Mouse (Mus musculus) MEL (cell line): ENCODE results near the gene Myh10. TPM values are rescaled to one million over a fixed set of nuclear protein-coding genes. Genes with fewer than 3 reads are reported as not detected.

Source experiments
- DNase-seq: peaks from one replicate; pipeline ENCODE4 v3.0.0; 2011; ENCODE audit warnings: low read depth, low spot score
- H3K27ac ChIP-seq: 2 replicates; pipeline ENCODE4 v1.5.1; 2012; ENCODE audit warnings: low read depth, mild to moderate bottlenecking, control low read depth, low read length, moderate library complexity; ENCODE audit not compliant: control insufficient read depth
- H3K27me3 ChIP-seq, 2 experiments: fragments of 150-350 bp in 1 of 2; sonication (generic) in 1 of 2; 2 replicates each; pipeline ENCODE4 v1.6.1; 2012; ENCODE audit warnings: low read length in 2 of 2, mild to moderate bottlenecking in 2 of 2, improper control_type of control experiment in 1 of 2, moderate library complexity in 1 of 2; ENCODE audit not compliant: insufficient read depth in 2 of 2, control insufficient read depth in 1 of 2
- H3K36me3 ChIP-seq, 2 experiments: 2 replicates each; pipeline ENCODE4 v1.6.1; 2012 to 2014; ENCODE audit warnings: low read length in 2 of 2, improper control_type of control experiment in 1 of 2, inconsistent platforms in 1 of 2, mild to moderate bottlenecking in 1 of 2; ENCODE audit not compliant: insufficient read depth in 2 of 2, control insufficient read depth in 1 of 2
- H3K4me1 ChIP-seq, 2 experiments: fragments of 150-350 bp in 1 of 2; sonication (generic) in 1 of 2; 2 replicates each; pipeline ENCODE4 v1.6.1; 2012; ENCODE audit warnings: low read length in 2 of 2, improper control_type of control experiment in 1 of 2, mild to moderate bottlenecking in 1 of 2; ENCODE audit not compliant: insufficient read depth in 2 of 2, control insufficient read depth in 1 of 2
- H3K4me3 ChIP-seq, 2 experiments: fragments of 150-350 bp in 1 of 2; sonication (generic) in 1 of 2; 2 replicates each; pipeline ENCODE4 v1.5.1; 2012; ENCODE audit warnings: low read depth in 2 of 2, low read length in 2 of 2, mild to moderate bottlenecking in 2 of 2, moderate library complexity in 2 of 2, control low read depth in 1 of 2, improper control_type of control experiment in 1 of 2; ENCODE audit not compliant: control insufficient read depth in 1 of 2, insufficient read depth in 1 of 2
- H3K79me2 ChIP-seq: 2 replicates; pipeline ENCODE4 v1.6.1; 2012; ENCODE audit warnings: mild to moderate bottlenecking, low read length, moderate library complexity; ENCODE audit not compliant: control insufficient read depth, poor library complexity, insufficient read depth
- H3K9ac ChIP-seq: 2 replicates; pipeline ENCODE4 v1.6.1; 2012; ENCODE audit warnings: low read depth, mild to moderate bottlenecking, control low read depth, low read length, moderate library complexity; ENCODE audit not compliant: control insufficient read depth, poor library complexity, severe bottlenecking
- H3K9me3 ChIP-seq: fragments of 150-350 bp; sonication (generic); replicated peaks from 2 replicates; pipeline ENCODE4 v1.6.1; 2012; ENCODE audit warnings: mild to moderate bottlenecking, low read length, improper control_type of control experiment, moderate library complexity; ENCODE audit not compliant: insufficient read depth
- BHLHE40 ChIP-seq: IDR thresholded peaks from 2 replicates; pipeline ENCODE4 v1.6.1; 2012; ENCODE audit warnings: low read depth, mild to moderate bottlenecking, inconsistent platforms, low read length, improper control_type of control experiment, borderline replicate concordance
- CHD2 ChIP-seq: IDR thresholded peaks from 2 replicates; pipeline ENCODE4 v1.6.1; 2011; ENCODE audit warnings: low read length, improper control_type of control experiment
- CTCF ChIP-seq, 3 experiments: IDR thresholded peaks in 2 of 3; conservative IDR thresholded peaks in 1 of 3; 2 replicates each; pipeline ENCODE4 v1.5.1; 2011 to 2012; ENCODE audit warnings: low read length in 3 of 3, low read depth in 2 of 3, mild to moderate bottlenecking in 2 of 3, improper control_type of control experiment in 1 of 3, inconsistent platforms in 1 of 3, mixed read lengths in 1 of 3, moderate library complexity in 1 of 3; ENCODE audit not compliant: control insufficient read depth in 1 of 3, insufficient read depth in 1 of 3, poor library complexity in 1 of 3, severe bottlenecking in 1 of 3
- E2F4 ChIP-seq: IDR thresholded peaks from 2 replicates; pipeline ENCODE4 v1.6.1; 2011; ENCODE audit warnings: low read depth, low read length, improper control_type of control experiment, borderline replicate concordance
- ELF1 ChIP-seq: IDR thresholded peaks from 2 replicates; pipeline ENCODE4 v1.6.1; 2014; ENCODE audit warnings: low read depth, mild to moderate bottlenecking, inconsistent platforms, low read length, improper control_type of control experiment, moderate library complexity
- EP300 ChIP-seq, 2 experiments: IDR thresholded peaks; 2 replicates each; pipeline ENCODE4 v1.6.1; 2011; ENCODE audit warnings: improper control_type of control experiment in 2 of 2, low read length in 2 of 2, low read depth in 1 of 2, mild to moderate bottlenecking in 1 of 2
- GATA1 ChIP-seq: IDR thresholded peaks from 2 replicates; pipeline ENCODE4 v1.6.1; 2011; ENCODE audit warnings: low read depth, low read length, improper control_type of control experiment
- MAX ChIP-seq: IDR thresholded peaks from 2 replicates; pipeline ENCODE4 v1.6.1; 2011; ENCODE audit warnings: low read length, improper control_type of control experiment
- MEF2A ChIP-seq: IDR thresholded peaks from 2 replicates; pipeline ENCODE4 v1.6.1; 2014; ENCODE audit warnings: low read depth, mild to moderate bottlenecking, inconsistent platforms, low read length, improper control_type of control experiment; ENCODE audit not compliant: poor library complexity, insufficient replicate concordance, severe bottlenecking; ENCODE audit errors: extremely low read depth
- NELFE ChIP-seq: IDR thresholded peaks from 2 replicates; pipeline ENCODE4 v1.6.1; 2011; ENCODE audit warnings: low read depth, low read length, improper control_type of control experiment
- NRF1 ChIP-seq: IDR thresholded peaks from 2 replicates; pipeline ENCODE4 v1.6.1; 2014; ENCODE audit warnings: low read depth, mild to moderate bottlenecking, inconsistent platforms, low read length, improper control_type of control experiment, moderate library complexity; ENCODE audit not compliant: poor library complexity, insufficient read depth, severe bottlenecking
- POLR2AphosphoS2 ChIP-seq: IDR thresholded peaks from 2 replicates; pipeline ENCODE4 v1.6.1; 2011; ENCODE audit warnings: low read length, improper control_type of control experiment
- POLR2AphosphoS5 ChIP-seq: IDR thresholded peaks from 2 replicates; pipeline ENCODE4 v1.6.1; 2012; ENCODE audit warnings: low read depth, borderline replicate concordance, mild to moderate bottlenecking, inconsistent platforms, low read length, moderate library complexity, mixed read lengths
- RAD21 ChIP-seq: IDR thresholded peaks from 2 replicates; pipeline ENCODE4 v1.6.1; 2011; ENCODE audit warnings: mild to moderate bottlenecking, low read depth, low read length, improper control_type of control experiment
- TAL1 ChIP-seq: IDR thresholded peaks from 2 replicates; pipeline ENCODE4 v1.6.1; 2012; ENCODE audit warnings: mild to moderate bottlenecking, inconsistent platforms, low read length, moderate library complexity, mixed read lengths
- USF2 ChIP-seq, 2 experiments: IDR thresholded peaks; 2 replicates each; pipeline ENCODE4 v1.6.1; 2011 to 2012; ENCODE audit warnings: improper control_type of control experiment in 2 of 2, low read length in 2 of 2, borderline replicate concordance in 1 of 2, inconsistent platforms in 1 of 2, low read depth in 1 of 2, mild to moderate bottlenecking in 1 of 2; ENCODE audit not compliant: insufficient read depth in 1 of 2
- ZNF384 ChIP-seq: IDR thresholded peaks from 2 replicates; pipeline ENCODE4 v1.6.1; 2012; ENCODE audit warnings: low read depth, mild to moderate bottlenecking, inconsistent platforms, low read length, improper control_type of control experiment
- polyA plus RNA-seq, 2 experiments: library from polyadenylated mRNA; stranded (reverse) in 1 of 2; unstranded in 1 of 2; fragments of >175 nt in 1 of 2; fragments of >200 nt in 1 of 2; gene quantifications; 2 replicates each; pipeline versions ENCODE4 v1.2.1 to v1.2.4; 2012; ENCODE audit warnings: low replicate concordance in 2 of 2, low read depth in 1 of 2; ENCODE audit not compliant: insufficient read length in 2 of 2, insufficient read depth in 1 of 2, missing spikeins in 1 of 2
- total RNA-seq: library from RNA; depleted of rRNA; stranded (reverse); fragments of 300-350 nt; gene quantifications from 2 replicates; pipeline ENCODE4 v1.2.3, GENCODE M21; 2012

The Myh10 gene
- total and polyA plus RNA-seq, 3 experiments = 99.3 to 187 (median 127) TPM

DNA sequence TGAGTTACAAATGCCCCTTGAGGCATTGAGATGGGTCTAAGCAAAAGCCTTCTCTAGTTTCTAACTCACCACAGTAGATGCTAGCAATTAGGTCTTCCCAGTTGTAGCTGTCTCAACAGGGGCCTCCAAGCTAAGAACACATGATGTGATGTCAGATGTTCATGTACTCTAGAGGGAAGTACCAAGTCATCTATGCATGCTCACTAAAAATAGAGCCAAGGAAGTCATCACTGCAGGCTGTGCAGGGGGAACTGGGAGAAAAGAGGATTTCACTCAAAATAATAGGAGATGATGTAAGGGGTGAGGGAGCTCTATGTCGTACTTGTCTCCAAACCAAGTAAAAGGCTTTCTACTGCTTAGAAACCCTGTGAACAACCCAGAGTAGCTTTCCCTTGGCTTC, 35.8 kb upstream of the Myh10 start:
- Histone ChIP-seq H3K4me3 (no peak overlapping the region), H3K4me1 (no peaks in the 10 kb centered on the region), H3K36me3 (no peaks in the 10 kb centered on the region), H3K79me2 (no peaks in the 10 kb centered on the region), H3K9me3 (no peaks in the 10 kb centered on the region), H3K9ac (no peak overlapping the region), H3K27ac (no peak overlapping the region), H3K27me3 (peaks cover 1 to 2% of the 10 kb centered on the region in 2 experiments; a peak in 3 of 4 replicates)
- TF ChIP-seq CHD2 (no peak), TAL1 (no peak), EP300 (IDR thresholded peaks at IDR 0.05; ENCODE audit: low read depth in 1 of 2, low read length in 2 of 2) (no peak), MAX (no peak), POLR2AphosphoS2 (no peak), BHLHE40 (no peak), NELFE (no peak), CTCF (IDR thresholded peaks at IDR 0.05 in 2 of 3, conservative IDR thresholded peaks at IDR 0.05 in 1 of 3; ENCODE audit: control insufficient read depth in 1 of 3, insufficient read depth in 1 of 3, low read depth in 2 of 3, low read length in 3 of 3, poor library complexity in 1 of 3, severe bottlenecking in 1 of 3) (no peak), E2F4 (no peak), RAD21 (no peak)
- DNase-seq = no peak

DNA sequence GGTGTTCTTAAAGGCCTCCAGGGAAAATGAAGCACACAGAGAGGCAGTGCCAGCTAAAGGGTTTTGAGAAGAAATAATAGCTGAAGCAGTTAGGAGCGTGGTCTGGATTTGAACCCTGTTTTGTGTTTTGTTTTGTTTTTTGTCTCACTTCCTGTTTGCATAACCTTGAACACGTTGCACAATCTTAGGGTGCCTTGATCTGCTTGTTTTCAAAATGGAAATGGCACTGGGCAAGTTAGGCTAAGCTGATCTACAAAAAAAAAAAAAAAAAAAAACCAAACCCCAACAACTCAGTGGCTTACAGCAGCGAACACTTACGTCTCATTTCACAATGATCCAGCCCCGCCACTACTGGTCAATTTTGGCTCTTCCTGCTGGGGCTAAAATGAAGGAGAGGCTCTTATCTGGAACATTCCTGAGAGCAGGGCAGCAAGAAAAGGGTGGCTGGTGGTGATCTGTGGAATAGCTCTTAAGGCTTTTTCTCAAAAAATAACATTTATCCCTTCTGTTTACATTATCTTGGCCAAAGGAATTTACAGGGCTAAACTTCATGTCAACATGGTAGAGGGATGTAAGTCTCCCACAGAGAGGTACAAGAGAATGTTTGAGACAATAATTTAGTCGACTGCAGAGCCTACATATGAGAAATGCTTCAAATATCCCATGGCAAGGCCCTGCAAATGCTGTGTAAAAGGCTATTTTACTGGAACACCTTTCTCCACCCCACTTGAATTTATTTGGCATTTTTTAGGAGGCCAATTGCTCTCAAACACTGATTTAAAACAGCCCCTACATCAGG, 34.3 kb upstream of the Myh10 start:
- DNase-seq = no peak
- no peaks in the 10 kb centered on the region for H3K36me3 ChIP-seq

DNA sequence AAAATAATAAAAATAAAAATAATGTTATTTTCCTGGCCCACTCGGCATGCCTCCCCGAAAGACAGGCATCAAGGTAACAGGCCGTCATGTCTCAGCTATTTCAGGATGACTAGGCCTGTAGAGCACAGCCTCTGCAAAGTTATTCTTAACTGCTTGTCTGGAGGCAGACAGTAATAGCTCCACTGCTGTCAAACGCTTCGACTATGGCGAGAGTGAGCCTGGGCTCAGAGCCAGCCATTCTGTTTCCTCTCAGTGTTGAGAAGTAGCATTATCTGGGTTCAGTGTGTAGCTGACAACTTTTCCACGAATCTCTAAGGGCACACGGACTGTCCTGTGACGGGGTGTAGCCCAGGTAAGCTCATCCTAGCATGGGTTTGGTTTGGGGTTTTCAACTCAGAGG, 33.5 kb upstream of the Myh10 start:
- Histone ChIP-seq H3K4me3 (no peak overlapping the region), H3K36me3 (no peaks in the 10 kb centered on the region), H3K9me3 (no peaks in the 10 kb centered on the region), H3K9ac (no peak overlapping the region), H3K79me2 (no peaks in the 10 kb centered on the region), H3K27ac (no peak overlapping the region), H3K27me3 (peaks cover 2 to 5% of the 10 kb centered on the region in 2 experiments; a peak in 3 of 4 replicates), H3K4me1 (no peaks in the 10 kb centered on the region)
- DNase-seq = peak; percentile 56
- TF ChIP-seq POLR2AphosphoS5 = no peak
- no peak for TF ChIP-seq NRF1
- no peak for TF ChIP-seq NELFE
- TF ChIP-seq MEF2A = no peak
- no peak for TF ChIP-seq GATA1
- TF ChIP-seq ELF1 = no peak
- no peak for TF ChIP-seq USF2 (IDR thresholded peaks at IDR 0.05; ENCODE audit: borderline replicate concordance in 1 of 2, insufficient read depth in 1 of 2, low read depth in 1 of 2, low read length in 2 of 2)
- TF ChIP-seq ZNF384 = no peak

More for the DNA sequence above, 34.3 kb upstream of the Myh10 start:
- no peaks in the 10 kb centered on the region for H3K79me2 ChIP-seq
- H3K9me3 ChIP-seq = no peaks in the 10 kb centered on the region
- H3K4me3 ChIP-seq = no peak overlapping the region
- no peak overlapping the region for H3K27ac ChIP-seq
- TF ChIP-seq E2F4 (no peak), ZNF384 (0 out of 2 replicates have a peak, but pooled peaks have one; percentile 23)
- peaks cover 2% of the 10 kb centered on the region in 2 experiments; a peak in 3 of 4 replicates for H3K27me3 ChIP-seq
- no peaks in the 10 kb centered on the region for H3K4me1 ChIP-seq
- no peak overlapping the region for H3K9ac ChIP-seq
